Mouse (Mus musculus): ENCODE results near the gene Dkkl1.

- TF ChIP-seq CTCF (IDR thresholded peaks at IDR 0.05; ENCODE audit: control insufficient read depth, insufficient read depth, insufficient read length): no peak
- TF ChIP-seq FOSL1 (IDR thresholded peaks at IDR 0.05; ENCODE audit: insufficient read depth, low read length, poor library complexity, severe bottlenecking): no peak
- no peak for TF ChIP-seq USF1 (IDR thresholded peaks at IDR 0.05; ENCODE audit: low read depth)
- no peak for TF ChIP-seq MAX (IDR thresholded peaks at IDR 0.05)
- TF ChIP-seq CEBPB (IDR thresholded peaks at IDR 0.05; ENCODE audit: low read depth): no peak
- no peak for TF ChIP-seq MYOG (IDR thresholded peaks at IDR 0.05; ENCODE audit: control insufficient read depth, extremely low read depth, insufficient read length)
- no peak for TF ChIP-seq MYOD1 (IDR thresholded peaks at IDR 0.05; ENCODE audit: control insufficient read depth, insufficient read length, low read depth)
Measured at GRCm38 (mm10) chr7:45257063-45257840, 45.3 kb upstream of the Dkkl1 start.
